Mouse (Mus musculus) midbrain, embryonic 11.5 days (tissue): Measurements from ENCODE around the gene Meis1. TPM values are rescaled to one million over a fixed set of nuclear protein-coding genes. Genes with fewer than 3 reads are reported as not detected.
A peak's percentile ranks its signal among the peaks of the same experiment; 100 is the strongest.

Experiments
- ATAC-seq: fragments of 200-750 bp; cut with Nextera tagmentation; 2 replicates; pipeline ENCODE4 v1.8.0; 2017; ENCODE audit warnings: moderate TSS enrichment, moderate library complexity; ENCODE audit not compliant: low FRiP score
- DNase-seq: peaks from one replicate; pipeline ENCODE4 v3.0.0; 2015; ENCODE audit warnings: low spot score; ENCODE audit errors: missing footprints
- H3K27ac ChIP-seq: fragments of 300-500 bp; sonication (generic); 2 replicates; pipeline ENCODE4 v1.5.1; 2014; ENCODE audit warnings: low read depth, low read length
- H3K27me3 ChIP-seq: fragments of 300-500 bp; sonication (generic); 2 replicates; pipeline ENCODE4 v1.6.1; 2014; ENCODE audit warnings: mild to moderate bottlenecking, low read length, moderate library complexity, mixed read lengths; ENCODE audit not compliant: control insufficient read depth, insufficient read depth
- H3K36me3 ChIP-seq: fragments of 300-500 bp; sonication (generic); 2 replicates; pipeline ENCODE4 v1.6.1; 2014; ENCODE audit warnings: mild to moderate bottlenecking, low read length, moderate library complexity, mixed read lengths; ENCODE audit not compliant: control insufficient read depth, insufficient read depth
- H3K4me1 ChIP-seq: fragments of 300-500 bp; sonication (generic); 2 replicates; pipeline ENCODE4 v1.6.1; 2014; ENCODE audit warnings: low read length; ENCODE audit not compliant: control insufficient read depth, insufficient read depth
- H3K4me2 ChIP-seq: fragments of 300-500 bp; sonication (generic); 2 replicates; pipeline ENCODE4 v1.6.1; 2014; ENCODE audit warnings: mild to moderate bottlenecking, moderate library complexity
- H3K4me3 ChIP-seq: fragments of 300-500 bp; sonication (generic); 2 replicates; pipeline ENCODE4 v1.5.1; 2014; ENCODE audit warnings: low read depth, low read length
- H3K9ac ChIP-seq: fragments of 300-500 bp; sonication (generic); 2 replicates; pipeline ENCODE4 v1.6.1; 2014; ENCODE audit warnings: low read length
- H3K9me3 ChIP-seq: fragments of 300-500 bp; sonication (generic); 2 replicates; pipeline ENCODE4 v1.6.1; 2016; ENCODE audit warnings: low read length; ENCODE audit not compliant: control insufficient read depth
- WGBS: fragments of 180-500 bp; shearing (Covaris S2); extraction: QIAGEN DNeasy Blood & Tissue Kit; methylation state at CpG from one replicate; pipeline ENCODE4 v1.1.7; 2014; 5-methylcytosine and 5-hydroxymethylcytosine counted together
- polyA plus RNA-seq: library from polyadenylated mRNA; unstranded; fragments of >200 nt; fragmentation: Nextera tagmentation; extraction: Ambion mirVana; gene quantifications from 2 replicates; pipeline ENCODE4 v1.2.1, GENCODE M21; 2014

Meis1 gene
- polyA plus RNA-seq, 1 experiment from 2014 or later, result 39.4 TPM

GRCm38 (mm10) chr11:18897250-18897649 is 121.5 kb downstream of the Meis1 start:
- H3K4me2 ChIP-seq, result no peak overlapping the region
- 92% methylated on average over 2 of the region's 2 CpGs for WGBS
- no peak for DNase-seq
- no peak overlapping the region for H3K27ac ChIP-seq
- no peaks in the 10 kb centered on the region for H3K36me3 ChIP-seq
- H3K9ac ChIP-seq, result no peak overlapping the region
- no peak overlapping the region for H3K4me3 ChIP-seq
- no peak for ATAC-seq
- H3K4me1 ChIP-seq, result no peaks in the 10 kb centered on the region; the same call in 1 of the 2 replicates
- no peaks in the 10 kb centered on the region for H3K9me3 ChIP-seq
- no peaks in the 10 kb centered on the region for H3K27me3 ChIP-seq

DNA sequence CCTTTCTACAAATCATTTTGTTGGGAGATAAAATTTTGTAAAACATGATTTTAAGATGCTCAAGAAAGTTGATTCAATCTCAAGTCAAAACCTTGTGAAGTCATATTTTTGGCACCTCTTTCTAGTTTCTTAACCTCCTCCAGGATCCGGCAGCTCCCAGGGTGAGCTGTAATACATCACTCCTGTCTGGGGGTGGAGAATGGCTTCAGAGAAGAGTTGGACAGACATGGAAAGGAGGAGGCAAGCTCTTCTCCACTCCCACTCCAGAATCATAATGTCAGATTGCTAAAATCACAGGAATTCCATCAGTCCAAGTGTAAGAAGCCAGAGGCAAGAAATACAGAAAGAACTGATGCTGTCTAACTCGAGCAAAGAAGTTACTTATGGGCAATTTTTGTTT is 126.3 kb downstream of the Meis1 start:
- H3K27me3 ChIP-seq, result 0 out of 2 replicates have a peak, but pooled peaks cover 2% of the 10 kb centered on the region
- no peak overlapping the region for H3K27ac ChIP-seq
- WGBS, result 71% methylated on average over 2 of the region's 2 CpGs
- ATAC-seq, result no peak
- no peak overlapping the region for H3K9ac ChIP-seq
- H3K4me2 ChIP-seq, result no peak overlapping the region
- H3K4me3 ChIP-seq, result no peak overlapping the region
- H3K36me3 ChIP-seq, result no peaks in the 10 kb centered on the region
- H3K4me1 ChIP-seq, result peaks cover 2% of the 10 kb centered on the region; the same call in 1 of the 2 replicates
- no peak for DNase-seq
- H3K9me3 ChIP-seq, result no peaks in the 10 kb centered on the region

- H3K9ac ChIP-seq, result no peak overlapping the region
- no peak overlapping the region for H3K27ac ChIP-seq
Measured at GRCm38 (mm10) chr11:18889139-18889538, 129.6 kb downstream of the Meis1 start.

GRCm38 (mm10) chr11:18888651-18889050 is 130.1 kb downstream of the Meis1 start:
- H3K27me3 ChIP-seq, result 0 out of 2 replicates have a peak, but pooled peaks cover 5% of the 10 kb centered on the region
- 80% methylated on average over 1 of the region's 1 CpGs for WGBS
- H3K9me3 ChIP-seq, result no peaks in the 10 kb centered on the region
- H3K36me3 ChIP-seq, result no peaks in the 10 kb centered on the region
- DNase-seq, result no peak
- peaks cover 24% of the 10 kb centered on the region for H3K4me1 ChIP-seq
- no peak for ATAC-seq
- no peak overlapping the region for H3K4me2 ChIP-seq
- no peak overlapping the region for H3K4me3 ChIP-seq
- H3K9ac ChIP-seq, result no peak overlapping the region
- no peak overlapping the region for H3K27ac ChIP-seq

More at GRCm38 (mm10) chr11:18889139-18889538, 129.6 kb downstream of the Meis1 start:
- H3K4me1 ChIP-seq, result peaks cover 19% of the 10 kb centered on the region
- no peak for ATAC-seq
- H3K27me3 ChIP-seq, result 0 out of 2 replicates have a peak, but pooled peaks cover 5% of the 10 kb centered on the region
- peak; percentile 86 for DNase-seq
- 13% methylated on average over 5 of the region's 5 CpGs for WGBS
- no peak overlapping the region for H3K4me3 ChIP-seq
- H3K4me2 ChIP-seq, result no peak overlapping the region
- H3K9me3 ChIP-seq, result no peaks in the 10 kb centered on the region
- H3K36me3 ChIP-seq, result no peaks in the 10 kb centered on the region

GRCm38 (mm10) chr11:18885729-18886325 is 133.0 kb downstream of the Meis1 start:
- no peaks in the 10 kb centered on the region for H3K36me3 ChIP-seq
- no peaks in the 10 kb centered on the region for H3K9me3 ChIP-seq
- ATAC-seq (peak; percentile 23; the same call in 1 of the 2 replicates), DNase-seq (peak; percentile 94)
- WGBS, result 5% methylated on average over 9 of the region's 9 CpGs
- H3K4me1 ChIP-seq, result peaks cover 45% of the 10 kb centered on the region
- no peak overlapping the region for H3K4me3 ChIP-seq
- H3K27me3 ChIP-seq, result 0 out of 2 replicates have a peak, but pooled peaks cover 5% of the 10 kb centered on the region
- peak overlapping the region; percentile 25 for H3K4me2 ChIP-seq
- peak overlapping the region; percentile 64 for H3K27ac ChIP-seq
- H3K9ac ChIP-seq, result no peak overlapping the region

DNA sequence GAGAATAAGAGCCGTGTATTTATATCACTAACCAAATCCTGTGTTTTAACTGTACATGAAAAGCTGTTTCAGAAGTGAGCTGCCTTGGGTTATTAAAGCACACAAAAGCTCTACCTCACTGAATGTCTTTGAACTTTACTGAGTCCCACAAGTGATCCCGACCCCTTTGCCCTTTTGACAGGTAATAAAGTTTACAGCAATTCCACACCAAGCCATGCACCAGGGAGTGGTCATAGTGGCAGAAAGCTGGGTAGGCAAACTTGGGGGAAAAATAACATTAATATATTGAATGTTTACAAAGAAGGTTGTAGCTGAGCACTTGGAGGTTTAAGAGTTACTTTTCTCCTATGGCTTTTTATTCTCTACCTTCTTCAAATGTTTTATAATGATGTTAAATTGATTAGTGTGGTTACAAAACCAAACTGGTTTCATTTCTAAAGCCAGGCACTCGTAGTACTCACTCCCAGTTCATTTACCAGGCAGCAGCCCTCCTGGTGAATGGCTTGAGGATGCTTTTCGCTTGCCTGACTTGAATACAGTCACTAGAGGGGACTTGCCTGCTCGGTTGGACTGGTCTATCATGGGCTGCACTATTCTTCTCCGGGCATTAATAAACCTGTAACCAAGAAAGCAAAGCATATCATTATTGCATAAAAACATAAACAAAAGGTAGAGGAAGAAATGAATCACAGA is 133.6 kb downstream of the Meis1 start:
- H3K36me3 ChIP-seq, result no peaks in the 10 kb centered on the region
- H3K9me3 ChIP-seq, result no peaks in the 10 kb centered on the region
- DNase-seq (no peak), ATAC-seq (no peak)
- H3K27ac ChIP-seq, result peak overlapping the region; percentile 64
- H3K9ac ChIP-seq, result no peak overlapping the region
- peaks cover 51% of the 10 kb centered on the region for H3K4me1 ChIP-seq
- 0 out of 2 replicates have a peak, but pooled peaks cover 5% of the 10 kb centered on the region for H3K27me3 ChIP-seq
- no peak overlapping the region for H3K4me3 ChIP-seq
- WGBS, result 24% methylated on average over 6 of the region's 6 CpGs
- peak overlapping the region; percentile 25 for H3K4me2 ChIP-seq

DNA sequence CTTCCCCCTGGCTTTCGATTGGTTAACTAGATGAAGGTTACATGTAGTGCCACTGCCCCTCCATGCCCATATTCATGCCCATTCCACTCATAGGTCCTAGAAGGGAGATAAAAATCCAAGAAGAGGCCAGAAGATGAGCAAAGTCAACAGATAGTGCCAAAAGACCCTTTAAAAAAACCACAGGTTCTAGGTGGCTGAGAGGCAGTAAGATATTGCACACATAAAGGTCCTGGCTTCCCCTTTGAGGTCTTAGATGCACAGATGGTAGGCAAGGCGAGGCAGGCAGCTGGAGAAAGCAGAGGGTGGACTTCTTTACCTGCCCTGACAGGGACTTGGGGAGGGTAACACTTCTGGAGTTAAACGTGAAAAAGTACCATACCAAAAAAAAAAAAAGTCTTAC is 134.8 kb downstream of the Meis1 start:
- DNase-seq (no peak), ATAC-seq (no peak)
- Histone ChIP-seq H3K27me3 (0 out of 2 replicates have a peak, but pooled peaks cover 5% of the 10 kb centered on the region), H3K36me3 (no peaks in the 10 kb centered on the region), H3K4me1 (peaks cover 60% of the 10 kb centered on the region), H3K9ac (no peak overlapping the region), H3K9me3 (no peaks in the 10 kb centered on the region), H3K27ac (peak overlapping the region; percentile 40; the same call in 1 of the 2 replicates), H3K4me3 (no peak overlapping the region), H3K4me2 (peak overlapping the region; percentile 4; the same call in 1 of the 2 replicates)
- 39% methylated on average over 3 of the region's 3 CpGs for WGBS

GRCm38 (mm10) chr11:18883507-18883881 is 135.3 kb downstream of the Meis1 start:
- H3K36me3 ChIP-seq, result no peaks in the 10 kb centered on the region
- H3K4me1 ChIP-seq, result peaks cover 59% of the 10 kb centered on the region
- no peak overlapping the region for H3K4me3 ChIP-seq
- no peaks in the 10 kb centered on the region for H3K9me3 ChIP-seq
- H3K27ac ChIP-seq, result peak overlapping the region; percentile 40; the same call in 1 of the 2 replicates
- peak; percentile 93 for DNase-seq
- 0 out of 2 replicates have a peak, but pooled peaks cover 5% of the 10 kb centered on the region for H3K27me3 ChIP-seq
- peak overlapping the region; percentile 22; the same call in 1 of the 2 replicates for H3K4me2 ChIP-seq
- peak; percentile 87 for ATAC-seq
- H3K9ac ChIP-seq, result no peak overlapping the region
- WGBS, result 25% methylated on average over 2 of the region's 2 CpGs
